Mouse (Mus musculus): ENCODE results near the gene Disc1. TPM values are rescaled to one million over a fixed set of nuclear protein-coding genes. Genes with fewer than 3 reads are reported as not detected.

Disc1 gene
- polyA plus RNA-seq, 1 experiment, result not detected

- Histone ChIP-seq H3K4me1 (ENCODE audit: control insufficient read depth) (no peaks in the 10 kb centered on the region), H3K9me3 (ENCODE audit: control insufficient read depth, low read length) (peaks cover 2% of the 10 kb centered on the region; the same call in 1 of the 2 replicates), H3K4me3 (replicated peaks) (no peak overlapping the region)
Measured at GRCm38 (mm10) chr8:125230526-125231131, 176.6 kb downstream of the Disc1 start.

GRCm38 (mm10) chr8:125232724-125233123, 178.7 kb downstream of the Disc1 start:
- no peak overlapping the region for H3K4me3 ChIP-seq (replicated peaks)
- TF ChIP-seq GATA1 (IDR thresholded peaks at IDR 0.05; ENCODE audit: low read length), result no peak
- no peak for TF ChIP-seq TAL1 (IDR thresholded peaks at IDR 0.05; ENCODE audit: low read length)
- peaks cover 3% of the 10 kb centered on the region; the same call in 1 of the 2 replicates for H3K9me3 ChIP-seq (ENCODE audit: control insufficient read depth, low read length)
- no peaks in the 10 kb centered on the region for H3K4me1 ChIP-seq (ENCODE audit: control insufficient read depth)
- H3K27me3 ChIP-seq (ENCODE audit: control insufficient read depth), result no peaks in the 10 kb centered on the region; the same call in 1 of the 2 replicates
- H3K36me3 ChIP-seq (ENCODE audit: control insufficient read depth), result no peaks in the 10 kb centered on the region

More at GRCm38 (mm10) chr8:125230526-125231131, 176.6 kb downstream of the Disc1 start:
- H3K36me3 ChIP-seq (ENCODE audit: control insufficient read depth), result no peaks in the 10 kb centered on the region
- TF ChIP-seq GATA1 (IDR thresholded peaks at IDR 0.05; ENCODE audit: low read length) (no peak), TAL1 (IDR thresholded peaks at IDR 0.05; ENCODE audit: low read length) (no peak)
- no peaks in the 10 kb centered on the region; the same call in 1 of the 2 replicates for H3K27me3 ChIP-seq (ENCODE audit: control insufficient read depth)

DNA sequence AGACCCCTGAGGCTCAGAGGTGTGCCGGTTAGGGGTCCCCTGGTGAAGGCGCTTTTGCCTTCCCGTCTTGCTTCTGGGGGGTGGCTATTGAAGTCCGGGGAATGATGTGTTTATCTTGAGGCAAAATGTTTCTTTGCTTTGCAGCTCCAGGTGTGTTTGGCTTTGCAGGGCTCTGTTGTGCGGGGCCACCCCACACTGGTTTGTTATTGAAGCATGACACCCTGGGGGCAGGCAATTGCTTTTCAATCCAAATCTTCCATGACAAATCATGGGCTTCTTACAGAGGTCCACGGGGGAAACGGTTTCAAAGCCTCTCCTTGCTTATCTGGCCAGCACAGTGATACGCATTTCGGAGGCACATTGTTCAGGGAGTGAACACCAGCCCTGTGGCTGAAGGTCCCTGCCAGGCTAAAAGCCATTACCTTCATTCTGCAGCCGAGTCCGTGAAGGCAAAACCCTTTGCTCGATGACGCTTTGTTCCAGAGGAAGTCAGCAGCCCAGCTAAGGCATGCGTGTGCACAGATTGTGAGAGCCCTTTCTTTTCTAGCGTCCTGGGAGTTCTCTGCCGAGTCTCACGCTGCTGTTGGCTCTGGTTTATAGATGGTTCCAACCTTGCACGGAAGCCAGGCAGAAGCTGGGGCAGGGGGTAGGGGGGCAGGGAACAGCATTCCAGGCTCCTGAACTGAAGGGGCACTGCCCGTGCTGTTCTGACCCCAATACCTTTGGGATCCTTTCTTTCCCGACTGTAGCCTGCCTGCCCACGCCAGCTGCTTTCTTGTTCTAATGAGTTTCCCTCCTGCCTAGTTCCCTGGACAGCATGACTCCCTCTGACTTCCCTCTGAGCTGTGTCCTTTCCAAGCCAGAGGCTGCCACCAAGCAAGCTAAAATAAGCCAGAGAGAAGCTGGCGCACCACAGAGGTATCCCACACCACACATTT, 182.2 kb downstream of the Disc1 start:
- Histone ChIP-seq H3K4me3 (replicated peaks) (no peak overlapping the region), H3K4me1 (ENCODE audit: control insufficient read depth) (no peaks in the 10 kb centered on the region), H3K36me3 (ENCODE audit: control insufficient read depth) (no peaks in the 10 kb centered on the region), H3K9me3 (ENCODE audit: control insufficient read depth, low read length) (peaks cover 3% of the 10 kb centered on the region; the same call in 1 of the 2 replicates), H3K27me3 (ENCODE audit: control insufficient read depth) (no peaks in the 10 kb centered on the region; the same call in 1 of the 2 replicates)
- TF ChIP-seq TAL1 (IDR thresholded peaks at IDR 0.05; ENCODE audit: low read length), result no peak
- TF ChIP-seq GATA1 (IDR thresholded peaks at IDR 0.05; ENCODE audit: low read length), result no peak

- H3K4me1 ChIP-seq (ENCODE audit: control insufficient read depth), result no peaks in the 10 kb centered on the region
- H3K27me3 ChIP-seq (ENCODE audit: control insufficient read depth), result no peaks in the 10 kb centered on the region; the same call in 1 of the 2 replicates
- no peaks in the 10 kb centered on the region for H3K9me3 ChIP-seq (ENCODE audit: control insufficient read depth, low read length)
- H3K36me3 ChIP-seq (ENCODE audit: control insufficient read depth), result no peaks in the 10 kb centered on the region
- no peak overlapping the region for H3K4me3 ChIP-seq (replicated peaks)
- TF ChIP-seq GATA1 (IDR thresholded peaks at IDR 0.05; ENCODE audit: low read length) (no peak), TAL1 (IDR thresholded peaks at IDR 0.05; ENCODE audit: low read length) (no peak)
Measured at GRCm38 (mm10) chr8:125240763-125241162, 186.8 kb downstream of the Disc1 start.

DNA sequence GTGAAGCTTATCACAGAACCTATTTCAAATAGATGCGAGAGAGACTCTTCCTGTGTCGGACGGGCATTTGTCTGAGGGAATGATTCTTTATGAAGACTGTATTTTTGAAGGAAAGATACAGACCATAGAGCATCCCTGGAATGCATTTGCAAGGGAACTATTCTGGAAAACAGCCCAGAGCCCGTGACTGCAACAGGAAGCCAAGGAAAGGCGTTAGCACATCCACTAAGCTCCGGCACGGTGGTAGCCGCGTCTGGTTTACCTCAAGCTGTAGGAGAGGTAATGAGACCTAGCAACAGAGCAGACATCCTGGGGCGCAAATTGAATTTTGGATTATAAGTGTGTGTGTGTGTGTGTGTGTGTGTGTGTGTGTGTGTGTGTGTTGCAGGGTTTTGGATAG, 188.4 kb downstream of the Disc1 start:
- TF ChIP-seq GATA1 (IDR thresholded peaks at IDR 0.05; ENCODE audit: low read length) (no peak), TAL1 (IDR thresholded peaks at IDR 0.05; ENCODE audit: low read length) (no peak)
- Histone ChIP-seq H3K36me3 (ENCODE audit: control insufficient read depth) (no peaks in the 10 kb centered on the region), H3K9me3 (ENCODE audit: control insufficient read depth, low read length) (no peaks in the 10 kb centered on the region), H3K4me3 (replicated peaks) (no peak overlapping the region), H3K4me1 (ENCODE audit: control insufficient read depth) (no peaks in the 10 kb centered on the region), H3K27me3 (ENCODE audit: control insufficient read depth) (no peaks in the 10 kb centered on the region)

GRCm38 (mm10) chr8:125242921-125243320, 188.9 kb downstream of the Disc1 start:
- Histone ChIP-seq H3K27me3 (ENCODE audit: control insufficient read depth) (no peaks in the 10 kb centered on the region), H3K36me3 (ENCODE audit: control insufficient read depth) (no peaks in the 10 kb centered on the region), H3K4me3 (replicated peaks) (no peak overlapping the region), H3K9me3 (ENCODE audit: control insufficient read depth, low read length) (no peaks in the 10 kb centered on the region), H3K4me1 (ENCODE audit: control insufficient read depth) (no peaks in the 10 kb centered on the region)
- TF ChIP-seq TAL1 (IDR thresholded peaks at IDR 0.05; ENCODE audit: low read length) (no peak), GATA1 (IDR thresholded peaks at IDR 0.05; ENCODE audit: low read length) (no peak)

DNA sequence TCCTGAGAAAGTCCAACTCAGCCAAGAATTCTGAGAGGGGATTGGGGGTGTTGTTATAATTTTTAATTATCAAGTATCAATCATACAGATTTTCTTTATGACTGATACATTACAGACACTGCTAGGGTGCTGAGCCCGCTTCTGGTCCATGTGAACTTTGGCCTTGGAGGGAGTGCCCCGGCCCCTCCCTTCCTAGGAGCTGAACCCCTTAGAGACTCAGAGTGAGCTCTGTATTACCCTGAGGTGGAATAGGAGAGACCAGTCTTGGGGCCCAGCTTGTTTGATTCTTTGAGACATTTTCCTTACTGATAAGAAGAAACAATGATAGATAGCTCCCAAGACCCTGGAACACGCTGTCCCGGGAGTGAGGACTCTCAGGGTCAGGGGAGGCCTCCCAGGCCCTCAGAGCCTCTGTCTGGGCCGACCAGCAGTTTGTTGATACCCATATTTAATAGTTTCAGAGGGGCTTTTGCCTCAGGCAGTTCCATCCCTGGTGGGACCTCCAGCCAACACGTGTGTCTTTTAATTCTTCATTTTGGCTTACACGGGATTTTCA, 192.8 kb downstream of the Disc1 start:
- no peak for TF ChIP-seq TAL1 (IDR thresholded peaks at IDR 0.05; ENCODE audit: low read length)
- TF ChIP-seq GATA1 (IDR thresholded peaks at IDR 0.05; ENCODE audit: low read length), result no peak
- Histone ChIP-seq H3K36me3 (ENCODE audit: control insufficient read depth) (no peaks in the 10 kb centered on the region), H3K9me3 (ENCODE audit: control insufficient read depth, low read length) (no peaks in the 10 kb centered on the region), H3K4me3 (replicated peaks) (no peak overlapping the region), H3K27me3 (ENCODE audit: control insufficient read depth) (no peaks in the 10 kb centered on the region), H3K4me1 (ENCODE audit: control insufficient read depth) (no peaks in the 10 kb centered on the region)

DNA sequence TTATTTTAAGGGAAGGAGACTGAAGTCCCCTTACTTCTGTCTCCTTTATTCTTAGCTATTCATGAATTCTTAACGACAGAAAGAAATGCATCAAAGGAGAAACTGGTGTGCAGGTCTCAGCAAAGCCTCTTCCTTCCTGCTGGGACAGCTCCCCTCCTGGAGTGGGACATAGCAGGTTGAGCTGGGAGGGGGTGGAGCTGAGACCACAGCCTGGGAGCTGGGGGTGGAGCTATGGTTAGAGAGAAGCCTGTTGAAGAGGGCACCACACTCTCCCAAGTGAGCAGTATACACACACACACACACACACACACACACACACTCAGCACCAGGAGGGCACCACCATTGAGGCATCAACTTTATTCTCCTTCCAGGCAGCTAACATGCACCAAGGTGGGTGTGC, 193.4 kb downstream of the Disc1 start:
- H3K36me3 ChIP-seq (ENCODE audit: control insufficient read depth), result no peaks in the 10 kb centered on the region
- no peaks in the 10 kb centered on the region for H3K9me3 ChIP-seq (ENCODE audit: control insufficient read depth, low read length)
- H3K4me1 ChIP-seq (ENCODE audit: control insufficient read depth), result no peaks in the 10 kb centered on the region
- H3K4me3 ChIP-seq (replicated peaks), result no peak overlapping the region
- H3K27me3 ChIP-seq (ENCODE audit: control insufficient read depth), result no peaks in the 10 kb centered on the region
- no peak for TF ChIP-seq TAL1 (IDR thresholded peaks at IDR 0.05; ENCODE audit: low read length)
- no peak for TF ChIP-seq GATA1 (IDR thresholded peaks at IDR 0.05; ENCODE audit: low read length)

DNA sequence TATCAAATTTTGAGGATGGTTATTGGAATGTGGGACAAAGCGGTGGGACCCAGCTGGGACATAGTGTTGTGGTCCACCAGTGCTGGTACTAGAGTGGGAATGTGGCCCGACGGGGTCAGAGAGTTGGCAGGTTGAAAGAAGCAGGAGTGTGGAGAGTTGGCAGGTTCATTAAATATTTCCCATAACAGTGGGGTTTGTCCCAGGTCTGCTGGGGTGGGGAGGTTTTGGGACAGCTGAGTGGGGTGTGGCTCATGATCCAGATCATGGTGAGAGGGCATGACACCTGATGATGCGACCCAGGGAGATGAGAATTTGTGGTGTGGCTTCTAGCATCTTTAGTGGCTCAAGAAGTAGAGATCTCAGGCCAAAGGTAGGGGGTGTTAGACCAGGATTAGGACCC, 199.0 kb downstream of the Disc1 start:
- TF ChIP-seq GATA1 (IDR thresholded peaks at IDR 0.05; ENCODE audit: low read length), result no peak
- TF ChIP-seq TAL1 (IDR thresholded peaks at IDR 0.05; ENCODE audit: low read length), result no peak
- Histone ChIP-seq H3K4me3 (replicated peaks) (no peak overlapping the region), H3K27me3 (ENCODE audit: control insufficient read depth) (no peaks in the 10 kb centered on the region), H3K36me3 (ENCODE audit: control insufficient read depth) (no peaks in the 10 kb centered on the region), H3K9me3 (ENCODE audit: control insufficient read depth, low read length) (no peaks in the 10 kb centered on the region), H3K4me1 (ENCODE audit: control insufficient read depth) (peaks cover 2% of the 10 kb centered on the region; the same call in 1 of the 2 replicates)

All from erythroblast, embryonic 14.5 days (primary cell).